Mouse (Mus musculus) embryonic fibroblast, embryonic 13.5 days (primary cell): Measurements from ENCODE around the gene Trem2.

Source experiments
- CTCF ChIP-seq: IDR thresholded peaks from 2 replicates; pipeline ENCODE4 v1.5.1; 2011; ENCODE audit warnings: mild to moderate bottlenecking, control low read depth, low read length, moderate library complexity, borderline replicate concordance; ENCODE audit not compliant: insufficient read depth
- POLR2A ChIP-seq: IDR thresholded peaks from 2 replicates; pipeline ENCODE4 v1.6.1; 2011; ENCODE audit warnings: low read depth, mild to moderate bottlenecking, control low read depth, low read length, moderate library complexity

DNA sequence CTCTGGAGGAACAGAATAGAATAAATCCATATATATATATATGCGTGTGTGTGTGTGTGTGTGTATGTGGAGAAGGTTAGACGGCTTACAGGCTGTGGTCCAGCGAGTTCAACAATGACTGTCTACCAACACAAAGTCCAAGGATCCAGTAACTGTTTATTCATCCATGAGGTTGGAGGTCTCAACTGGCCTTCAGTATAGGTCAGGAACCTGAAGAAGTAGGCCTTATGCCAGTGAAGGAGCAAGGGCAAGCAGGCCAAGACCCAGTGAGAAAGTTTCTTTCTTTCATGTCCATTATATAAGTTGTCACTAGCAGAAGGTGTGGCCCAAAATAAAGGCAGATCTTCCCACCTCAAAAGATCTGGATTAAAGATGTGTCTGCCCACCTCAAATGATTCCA lies 56.5 kb downstream of the Trem2 start:
- no peak for TF ChIP-seq POLR2A
- no peak for TF ChIP-seq CTCF
